ENCODE assay signal across 27 mouse cellular contexts in the genomic region with DNA sequence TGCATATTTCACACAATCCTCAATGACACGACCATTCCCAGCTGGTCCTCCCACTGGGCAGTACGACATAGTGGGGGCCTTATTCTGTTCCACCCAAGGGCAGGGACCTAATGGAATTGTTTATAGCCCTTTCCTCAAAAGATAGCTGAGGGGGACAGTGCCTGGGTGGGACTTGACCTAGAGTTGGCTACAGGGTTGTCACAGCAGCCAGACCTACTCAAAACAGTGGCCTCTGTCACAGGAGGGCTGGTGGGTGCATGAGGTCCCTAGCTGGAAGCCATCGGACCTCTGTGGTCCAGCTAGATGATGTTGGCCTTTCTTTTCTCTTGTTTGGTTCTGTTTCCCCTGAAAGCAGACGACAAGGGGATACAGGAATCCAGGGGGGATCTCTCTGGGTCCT. TPM values are rescaled to one million over a fixed set of nuclear protein-coding genes. Genes with fewer than 3 reads are reported as not detected.
A peak's percentile ranks its signal among the peaks of the same experiment; 100 is the strongest.
DNase-seq lines count a peak whose midpoint lies in the region; ATAC-seq and TF ChIP-seq lines count a peak whose summit lies in the region.
"Had no signal": no experiment of that assay in that cellular context is flagged by ENCODE, and none has a peak within 500 bp of the region (broad histone marks: within the 10 kb centered on the region; RNA-seq: fewer than 3 reads in every experiment).

No protein-coding gene starts in this region.

- no peak overlapping the region for H3K4me3 ChIP-seq in kidney, adult 2 months (ENCODE audit: insufficient read depth, low read depth, low read length)
- no peak overlapping the region for H3K4me3 ChIP-seq in kidney, embryonic 16.5 days (ENCODE audit: low read length)
- H3K4me3 ChIP-seq in layer of hippocampus, adult 2 months = no peak overlapping the region
- no peak overlapping the region for H3K4me3 ChIP-seq in midbrain, embryonic 11.5 days (ENCODE audit: low read depth, low read length)
- H3K4me3 ChIP-seq in midbrain, embryonic 10.5 days = no peak overlapping the region
- H3K4me3 ChIP-seq: forebrain, embryonic 10.5 days; forebrain, embryonic 13.5 days; gastrocnemius, adult 2 months; heart, adult 2 months; heart, embryonic 12.5 days; heart, embryonic 15.5 days; hindbrain, embryonic 10.5 days; hindbrain, embryonic 13.5 days had no signal

- no peak for ATAC-seq in kidney, embryonic 16.5 days (ENCODE audit: low FRiP score, low TSS enrichment)
- no peak for ATAC-seq in midbrain, embryonic 11.5 days (ENCODE audit: low FRiP score)
- ATAC-seq: CD4-positive, CD25-positive, alpha-beta regulatory T cell, adult 4 months; forebrain, embryonic 13.5 days; forebrain, embryonic 16.5 days; hindbrain, embryonic 16.5 days had no signal

- no peaks in the 10 kb centered on the region for H3K9me3 ChIP-seq in kidney, embryonic 16.5 days (ENCODE audit: low read length)
- no peaks in the 10 kb centered on the region for H3K9me3 ChIP-seq in midbrain, embryonic 11.5 days (ENCODE audit: control insufficient read depth, low read length)
- peaks cover 3% of the 10 kb centered on the region; the same call in 1 of the 2 replicates for H3K9me3 ChIP-seq in midbrain, embryonic 10.5 days (replicated peaks)
- H3K9me3 ChIP-seq: forebrain, embryonic 13.5 days; heart, embryonic 12.5 days; heart, embryonic 15.5 days; hindbrain, embryonic 10.5 days; hindbrain, embryonic 13.5 days had no signal

- no peak overlapping the region for H3K4me2 ChIP-seq in kidney, embryonic 16.5 days (replicated peaks; ENCODE audit: low read depth, low read length)
- no peak overlapping the region for H3K4me2 ChIP-seq in midbrain, embryonic 11.5 days
- H3K4me2 ChIP-seq: forebrain, embryonic 13.5 days; heart, embryonic 12.5 days; heart, embryonic 15.5 days; hindbrain, embryonic 13.5 days had no signal

- peak overlapping the region; percentile 18; the same call in 1 of the 2 replicates for H3K27ac ChIP-seq in kidney, adult 2 months (ENCODE audit: insufficient read depth, low read depth, low read length)
- H3K27ac ChIP-seq in kidney, embryonic 16.5 days (ENCODE audit: low read length) = no peak overlapping the region
- peak overlapping the region; percentile 75 for H3K27ac ChIP-seq in layer of hippocampus, adult 2 months
- no peak overlapping the region for H3K27ac ChIP-seq in midbrain, embryonic 11.5 days (ENCODE audit: low read depth, low read length)
- no peak overlapping the region for H3K27ac ChIP-seq in midbrain, embryonic 10.5 days (replicated peaks)
- H3K27ac ChIP-seq: forebrain, embryonic 10.5 days; forebrain, embryonic 13.5 days; gastrocnemius, adult 2 months; heart, adult 2 months; heart, embryonic 15.5 days; hindbrain, embryonic 10.5 days; hindbrain, embryonic 13.5 days had no signal

- peaks cover 7% of the 10 kb centered on the region; the same call in 1 of the 2 replicates for H3K4me1 ChIP-seq in kidney, adult 2 months (ENCODE audit: control insufficient read depth, insufficient read depth, low read length)
- peaks cover 37% of the 10 kb centered on the region for H3K4me1 ChIP-seq in kidney, embryonic 16.5 days (ENCODE audit: insufficient read depth, low read length)
- H3K4me1 ChIP-seq in midbrain, embryonic 11.5 days (ENCODE audit: control insufficient read depth, insufficient read depth, low read length) = no peaks in the 10 kb centered on the region
- peaks cover 29% of the 10 kb centered on the region for H3K4me1 ChIP-seq in midbrain, embryonic 10.5 days

- no peak for TF ChIP-seq CTCF in kidney, adult 2 months (conservative IDR thresholded peaks at IDR 0.05; ENCODE audit: insufficient read depth, insufficient read length, low read depth, low read length)
- TF ChIP-seq CTCF in layer of hippocampus, adult 2 months (conservative IDR thresholded peaks at IDR 0.05) = no peak

- H3K27me3 ChIP-seq in kidney, adult 2 months (replicated peaks; ENCODE audit: control insufficient read depth, insufficient read depth, low read length) = no peaks in the 10 kb centered on the region
- H3K27me3 ChIP-seq in kidney, embryonic 16.5 days (ENCODE audit: insufficient read depth, low read length) = no peaks in the 10 kb centered on the region
- H3K27me3 ChIP-seq in midbrain, embryonic 11.5 days (ENCODE audit: control insufficient read depth, insufficient read depth, low read length) = no peaks in the 10 kb centered on the region
- H3K27me3 ChIP-seq in midbrain, embryonic 10.5 days (ENCODE audit: low read depth, poor library complexity, severe bottlenecking) = no peaks in the 10 kb centered on the region
- H3K27me3 ChIP-seq: heart, embryonic 15.5 days; hindbrain, embryonic 13.5 days had no signal

- H3K9ac ChIP-seq in kidney, embryonic 16.5 days (replicated peaks; ENCODE audit: low read length) = no peak overlapping the region
- no peak overlapping the region for H3K9ac ChIP-seq in midbrain, embryonic 11.5 days (ENCODE audit: low read length)
- H3K9ac ChIP-seq: forebrain, embryonic 13.5 days; heart, embryonic 12.5 days; heart, embryonic 15.5 days; hindbrain, embryonic 13.5 days had no signal

- WGBS in kidney, adult 2 months = 81% methylated on average over 4 of the region's 4 CpGs
- whole genome bisulfite sequencing in kidney, embryonic 16.5 days = 62% methylated on average over 4 of the region's 4 CpGs
- 73% methylated on average over 4 of the region's 4 CpGs for WGBS in midbrain, embryonic 11.5 days
- 76% methylated on average over 4 of the region's 4 CpGs for whole genome bisulfite sequencing in midbrain, embryonic 10.5 days

- DNase-seq in kidney, adult 2 months = no peak
- DNase-seq in layer of hippocampus, adult 2 months (ENCODE audit: low spot score in 2 of 2) = no peak
- no peak for DNase-seq in layer of hippocampus, postnatal 36 days
- peak; percentile 44 for DNase-seq in midbrain, embryonic 11.5 days (ENCODE audit: low spot score, missing footprints)
- no peak for DNase-seq in midbrain, embryonic 10.5 days (ENCODE audit: low spot score)
- DNase-seq in frontal cortex, postnatal 14 days (ENCODE audit: low spot score in 2 of 2) = no peak
- DNase-seq: adrenal gland, adult 2 months; adrenal gland, postnatal 14 days; cerebellum, adult 11-12 months; cerebellum, adult 8-10 months; cerebellum, postnatal 10 days; cerebellum, postnatal 36 days; gastrocnemius, adult 2 months; gastrocnemius, postnatal 14 days; heart, adult 2 months; heart, postnatal 10 days; heart, postnatal 36 days had no signal

- TF ChIP-seq POLR2A in kidney, adult 2 months (IDR thresholded peaks at IDR 0.05; ENCODE audit: low read depth, low read length) = no peak

- no peaks in the 10 kb centered on the region for H3K36me3 ChIP-seq in kidney, adult 2 months (ENCODE audit: control insufficient read depth, insufficient read depth, low read length)
- H3K36me3 ChIP-seq in kidney, embryonic 16.5 days (ENCODE audit: insufficient read depth, low read length) = no peaks in the 10 kb centered on the region
- H3K36me3 ChIP-seq in midbrain, embryonic 11.5 days (ENCODE audit: control insufficient read depth, insufficient read depth, low read length) = no peaks in the 10 kb centered on the region
- no peaks in the 10 kb centered on the region for H3K36me3 ChIP-seq in midbrain, embryonic 10.5 days
- H3K36me3 ChIP-seq: forebrain, embryonic 10.5 days; heart, embryonic 12.5 days; heart, embryonic 15.5 days; hindbrain, embryonic 10.5 days; hindbrain, embryonic 13.5 days had no signal

RNA-seq across cellular contexts. Expression of a gene that starts 13.5 kb away (rescaled TPM):
- polyA plus RNA-seq in kidney, adult 2 months (2012; rRNA removed) = 19.7 and 20.8 TPM in 2 replicates
- 13.6 and 13.7 TPM in 2 replicates for polyA plus RNA-seq in kidney, embryonic 16.5 days (2015; fragmentation: Nextera tagmentation; extraction: Ambion mirVana)
- 10 to 100 TPM; 41.6 to 43.0 TPM for total RNA-seq in layer of hippocampus, adult 2 months (2021)
- 10 to 100 TPM; 44.8 to 46.3 TPM for total RNA-seq in layer of hippocampus, postnatal 36 days (2021)
- polyA plus RNA-seq in midbrain, embryonic 11.5 days (2014; fragmentation: Nextera tagmentation; extraction: Ambion mirVana) = 17.3 and 19.9 TPM in 2 replicates
- polyA plus RNA-seq in midbrain, embryonic 10.5 days (2016; fragmentation: Nextera tagmentation; extraction: Ambion mirVana) = 13.3 and 16.8 TPM in 2 replicates

RNA-seq across cellular contexts. Expression of a gene that starts 14.8 kb away (rescaled TPM):
- 31.7 and 34.5 TPM in 2 replicates for polyA plus RNA-seq in kidney, adult 2 months (2012; rRNA removed)
- 16.5 and 16.6 TPM in 2 replicates for polyA plus RNA-seq in kidney, embryonic 16.5 days (2015; fragmentation: Nextera tagmentation; extraction: Ambion mirVana)
- total RNA-seq in layer of hippocampus, adult 2 months (2021) = 10 to 100 TPM; 33.2 to 34.7 TPM
- 10 to 100 TPM; 35.0 to 35.4 TPM for total RNA-seq in layer of hippocampus, postnatal 36 days (2021)
- polyA plus RNA-seq in midbrain, embryonic 11.5 days (2014; fragmentation: Nextera tagmentation; extraction: Ambion mirVana) = 6.7 and 8.1 TPM in 2 replicates
- polyA plus RNA-seq in midbrain, embryonic 10.5 days (2016; fragmentation: Nextera tagmentation; extraction: Ambion mirVana) = 10.8 and 12.5 TPM in 2 replicates

Comparison
In these comparisons a context has a peak if more than half of its experiments do, and no peak if none do; other contexts are left out.
1. H3K27ac ChIP-seq: peak in kidney, adult 2 months (single experiment) and layer of hippocampus, adult 2 months (single experiment); none in kidney, embryonic 16.5 days (single experiment), midbrain, embryonic 11.5 days (single experiment) and midbrain, embryonic 10.5 days (single experiment).